Mouse (Mus musculus) cerebellum, adult 2 months (tissue): ENCODE measurements around the gene Ube3a. TPM values are rescaled to one million over a fixed set of nuclear protein-coding genes. Genes with fewer than 3 reads are reported as not detected.
A peak's percentile ranks its signal among the peaks of the same experiment; 100 is the strongest.

ENCODE experiments used
- DNase-seq, 2 experiments: peaks; one replicate each; pipeline ENCODE4 v3.0.0; 2021
- H3K27ac ChIP-seq: fragments of 200-500 bp; 2 replicates; pipeline ENCODE4 v1.5.1; 2012; ENCODE audit warnings: low read length, control low read depth, inconsistent platforms; ENCODE audit not compliant: insufficient read depth
- H3K27me3 ChIP-seq: fragments of 200-500 bp; 2 replicates; pipeline ENCODE4 v1.6.1; 2012; ENCODE audit warnings: inconsistent platforms, mild to moderate bottlenecking, low read length, moderate library complexity; ENCODE audit not compliant: control insufficient read depth, insufficient read depth
- H3K4me1 ChIP-seq: fragments of 200-500 bp; 2 replicates; pipeline ENCODE4 v1.6.1; 2011; ENCODE audit warnings: low read length; ENCODE audit not compliant: control insufficient read depth, insufficient read depth
- H3K4me3 ChIP-seq: fragments of 200-500 bp; replicated peaks from 2 replicates; pipeline ENCODE3; 2011; ENCODE audit warnings: mild to moderate bottlenecking, low read depth, low read length, control low read depth; ENCODE audit not compliant: insufficient read depth
- CTCF ChIP-seq: fragments of 200-500 bp; IDR thresholded peaks from 2 replicates; pipeline ENCODE4 v1.5.1; 2011; ENCODE audit warnings: low read depth, mild to moderate bottlenecking, control low read depth, low read length, moderate library complexity, borderline replicate concordance; ENCODE audit not compliant: insufficient read depth
- POLR2A ChIP-seq: fragments of 200-500 bp; IDR thresholded peaks from 2 replicates; pipeline ENCODE4 v1.6.1; 2011; ENCODE audit warnings: low read length, control low read depth, borderline replicate concordance; ENCODE audit not compliant: insufficient read depth
- WGBS: fragments of 180-500 bp; shearing (Covaris S2); methylation state at CpG from one replicate; pipeline ENCODE4 v1.1.7; 2018; 5-methylcytosine and 5-hydroxymethylcytosine counted together
- polyA plus RNA-seq: library from polyadenylated mRNA; depleted of rRNA; stranded (reverse); fragments of >200 nt; gene quantifications from 2 replicates; pipeline ENCODE4 v1.2.3, GENCODE M21; 2012

The Ube3a gene
- polyA plus RNA-seq, 1 experiment, result 34.5 TPM

GRCm38 (mm10) chr7:59231960-59232359, 3.4 kb downstream of the Ube3a start:
- Histone ChIP-seq H3K27me3 (no peaks in the 10 kb centered on the region), H3K4me1 (no peaks in the 10 kb centered on the region; the same call in 1 of the 2 replicates), H3K4me3 (no peak overlapping the region), H3K27ac (no peak overlapping the region)
- DNase-seq, result no peak
- TF ChIP-seq CTCF, result no peak
- no peak for TF ChIP-seq POLR2A
- WGBS, result 49% methylated on average over 1 of the region's 1 CpGs

GRCm38 (mm10) chr7:59234773-59235401, 6.3 kb downstream of the Ube3a start:
- no peak overlapping the region for H3K4me3 ChIP-seq
- no peaks in the 10 kb centered on the region; the same call in 1 of the 2 replicates for H3K4me1 ChIP-seq
- no peaks in the 10 kb centered on the region for H3K27me3 ChIP-seq
- no peak overlapping the region for H3K27ac ChIP-seq
- no peak for TF ChIP-seq POLR2A
- TF ChIP-seq CTCF, result no peak
- no peak for DNase-seq
- WGBS, result 95% methylated on average over 8 of the region's 8 CpGs

- H3K27ac ChIP-seq, result no peak overlapping the region
- no peaks in the 10 kb centered on the region for H3K27me3 ChIP-seq
- WGBS, result 50% methylated on average over 3 of the region's 3 CpGs
- DNase-seq, result no peak
- no peaks in the 10 kb centered on the region for H3K4me1 ChIP-seq
- no peak overlapping the region for H3K4me3 ChIP-seq
- TF ChIP-seq POLR2A (no peak), CTCF (no peak)
Measured at GRCm38 (mm10) chr7:59243257-59243656, 14.7 kb downstream of the Ube3a start.

GRCm38 (mm10) chr7:59245541-59245940, 17.0 kb downstream of the Ube3a start:
- H3K4me3 ChIP-seq, result no peak overlapping the region
- no peaks in the 10 kb centered on the region for H3K27me3 ChIP-seq
- no peaks in the 10 kb centered on the region for H3K4me1 ChIP-seq
- TF ChIP-seq CTCF (0 out of 2 replicates have a peak, but pooled peaks have one; percentile 1), POLR2A (no peak)
- no peak overlapping the region for H3K27ac ChIP-seq
- WGBS, result 98% methylated on average over 2 of the region's 2 CpGs
- DNase-seq, result no peak

- TF ChIP-seq POLR2A (no peak), CTCF (no peak)
- no peaks in the 10 kb centered on the region for H3K27me3 ChIP-seq
- no peak overlapping the region for H3K4me3 ChIP-seq
- no peak overlapping the region for H3K27ac ChIP-seq
- WGBS, result 96% methylated on average over 2 of the region's 2 CpGs
- no peaks in the 10 kb centered on the region for H3K4me1 ChIP-seq
- no peak for DNase-seq
Measured at GRCm38 (mm10) chr7:59253373-59253772, 24.8 kb downstream of the Ube3a start.

GRCm38 (mm10) chr7:59265538-59265937, 37.0 kb downstream of the Ube3a start:
- Histone ChIP-seq H3K27me3 (no peaks in the 10 kb centered on the region), H3K27ac (no peak overlapping the region), H3K4me3 (no peak overlapping the region), H3K4me1 (no peaks in the 10 kb centered on the region)
- WGBS, result 89% methylated on average over 1 of the region's 1 CpGs
- no peak for DNase-seq
- TF ChIP-seq CTCF (no peak), POLR2A (no peak)

- TF ChIP-seq CTCF, result no peak
- no peak for TF ChIP-seq POLR2A
- H3K4me1 ChIP-seq, result no peaks in the 10 kb centered on the region
- 80% methylated on average over 4 of the region's 4 CpGs for WGBS
- no peak overlapping the region for H3K4me3 ChIP-seq
- no peak overlapping the region for H3K27ac ChIP-seq
- no peaks in the 10 kb centered on the region for H3K27me3 ChIP-seq
- DNase-seq, result no peak
Measured at GRCm38 (mm10) chr7:59271775-59272174, 43.2 kb downstream of the Ube3a start.

- WGBS, result 80% methylated on average over 1 of the region's 1 CpGs
- Histone ChIP-seq H3K4me1 (no peaks in the 10 kb centered on the region), H3K27me3 (no peaks in the 10 kb centered on the region), H3K4me3 (no peak overlapping the region), H3K27ac (no peak overlapping the region)
- DNase-seq, result no peak
- TF ChIP-seq CTCF (no peak), POLR2A (no peak)
Measured at GRCm38 (mm10) chr7:59312576-59312975, 84.0 kb downstream of the Ube3a start.

- Histone ChIP-seq H3K4me3 (no peak overlapping the region), H3K27me3 (no peaks in the 10 kb centered on the region), H3K27ac (no peak overlapping the region), H3K4me1 (no peaks in the 10 kb centered on the region)
- no peak for DNase-seq
- no peak for TF ChIP-seq POLR2A
- no peak for TF ChIP-seq CTCF
- WGBS, result 92% methylated on average over 1 of the region's 1 CpGs
Measured at GRCm38 (mm10) chr7:59322759-59323158, 94.2 kb downstream of the Ube3a start.
